Mouse (Mus musculus): ENCODE measurements around the gene Rabl2. TPM values are rescaled to one million over a fixed set of nuclear protein-coding genes. Genes with fewer than 3 reads are reported as not detected.

Gene Rabl2
- total RNA-seq (2014; fragmentation: Nextera tagmentation) (10.2 and 16.8 TPM in 2 replicates), total RNA-seq (2017) (11.1 and 18.9 TPM in 2 replicates)

DNA sequence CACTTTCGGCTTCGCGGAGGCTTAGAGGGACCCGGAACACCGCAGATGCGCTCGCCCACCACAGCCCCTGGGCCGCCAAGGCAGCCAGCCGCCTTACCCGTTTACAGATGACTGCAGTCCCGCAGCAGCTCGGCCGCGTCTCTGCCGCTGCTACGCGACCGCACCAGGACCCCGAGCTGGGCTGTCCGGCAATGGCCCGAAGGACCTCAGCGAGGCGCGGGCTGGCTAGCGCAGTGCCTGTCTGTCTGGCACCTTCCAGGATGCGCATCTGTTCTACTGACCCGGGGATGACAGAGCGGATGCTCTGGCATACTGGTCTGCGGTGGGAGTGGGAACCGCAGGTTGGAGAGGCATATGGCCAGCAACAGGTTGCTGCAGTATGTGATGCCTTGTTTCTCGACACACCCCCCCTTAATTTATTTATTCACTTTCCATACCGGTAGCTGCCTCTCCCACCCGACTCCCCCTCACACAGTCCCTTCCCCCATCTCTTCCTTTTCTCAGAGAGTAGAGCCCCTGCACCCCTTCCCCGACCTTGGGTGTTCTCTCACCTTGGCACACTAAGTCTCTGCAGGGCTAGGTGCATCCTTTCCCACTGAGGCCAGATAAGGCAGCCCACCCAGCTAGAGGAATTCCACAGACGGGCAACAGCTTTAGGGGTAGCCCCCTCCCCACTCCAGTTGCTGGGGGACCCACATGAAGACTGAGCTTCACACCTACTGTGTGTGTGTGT, at the start of gene Rabl2:
TSS of gene Rabl2 (minus strand) at position 201 of the 733 bp plus-strand sequence.
- ATAC-seq (replicated peaks; ENCODE audit: poor library complexity, severe bottlenecking): peak; percentile 97

DNA sequence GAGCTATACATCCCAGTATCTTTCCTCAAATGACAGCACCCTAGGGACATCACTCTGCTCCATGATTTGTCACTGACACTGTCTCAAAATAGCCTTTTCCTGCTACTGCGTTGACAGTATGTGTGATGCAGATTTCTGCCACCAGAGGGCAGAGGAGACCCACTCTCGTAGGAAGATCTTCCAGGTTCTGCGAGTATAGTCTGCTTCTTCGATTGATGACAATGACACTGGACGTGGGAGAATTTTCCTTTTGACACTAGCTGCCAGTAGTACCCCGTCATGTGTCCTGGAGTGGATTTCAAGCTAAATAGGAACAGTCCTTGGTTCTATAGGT, 31.9 kb upstream of the Rabl2 start:
- ATAC-seq (replicated peaks; ENCODE audit: poor library complexity, severe bottlenecking): peak; percentile 80

DNA sequence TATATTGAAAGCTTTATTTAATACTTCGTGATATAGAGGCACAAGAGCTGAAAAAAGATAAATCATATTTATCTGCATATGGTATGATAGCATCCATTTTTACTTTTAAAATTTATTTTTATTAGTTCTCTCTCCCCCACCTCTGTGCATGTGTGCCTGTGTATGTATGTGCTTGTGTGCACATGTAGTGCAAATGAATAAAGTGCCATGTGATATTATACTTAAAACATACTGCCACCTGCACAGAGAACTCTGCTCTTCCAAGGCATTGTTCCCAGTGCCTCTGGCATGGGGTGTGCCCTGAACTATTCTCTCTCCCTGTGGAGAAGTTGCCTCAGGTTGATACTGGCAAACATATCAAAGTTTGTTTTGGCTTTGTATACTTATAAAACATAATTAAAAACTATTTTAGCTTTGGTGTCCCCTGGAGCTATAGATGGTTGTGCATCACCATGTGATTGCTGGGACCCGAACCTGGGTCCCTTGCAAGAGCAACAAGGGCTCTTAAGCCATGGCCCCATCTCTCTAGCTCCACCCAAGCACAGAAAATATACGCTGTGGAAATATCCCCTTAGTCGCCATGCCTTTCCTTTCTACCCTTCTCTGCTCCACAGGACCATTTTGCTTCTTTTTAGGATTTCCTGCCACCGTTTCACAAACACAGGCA, 31.4 kb upstream of the Rabl2 start:
- ATAC-seq (replicated peaks; ENCODE audit: poor library complexity, severe bottlenecking): no peak; the same call in 1 of the 2 replicates

DNA sequence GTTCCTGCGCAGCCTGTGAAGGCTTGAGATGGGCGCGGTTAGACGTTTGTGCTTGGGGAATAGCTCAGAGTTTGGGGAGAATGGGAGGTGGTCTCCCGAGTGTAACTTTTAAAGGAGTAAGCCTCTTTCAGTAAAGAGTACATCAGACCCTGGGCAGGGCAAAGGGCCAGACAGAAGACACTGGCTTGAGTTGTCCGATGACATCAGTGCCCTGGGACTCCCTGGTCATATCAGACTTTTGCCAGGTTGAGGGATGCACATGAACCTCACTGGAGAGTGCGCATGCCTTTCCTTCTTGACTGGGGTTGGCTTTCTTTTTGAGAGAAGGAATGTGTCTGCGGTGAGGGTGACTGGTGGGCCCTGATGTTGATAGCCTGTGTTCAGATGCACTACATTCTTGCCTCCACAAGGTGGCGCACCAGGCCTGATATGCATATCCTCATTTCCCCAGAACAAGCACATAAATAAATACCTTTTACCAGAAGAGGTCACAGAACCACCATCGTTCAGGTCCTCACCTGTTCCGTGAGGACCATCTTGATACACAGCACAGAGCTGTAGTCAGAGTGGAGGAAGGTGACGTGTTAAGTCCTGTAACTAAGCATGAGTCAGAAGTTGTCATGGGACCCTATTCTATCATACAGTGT, 30.7 kb upstream of the Rabl2 start:
- peak; percentile 69 for ATAC-seq (replicated peaks; ENCODE audit: poor library complexity, severe bottlenecking)

GRCm38 (mm10) chr15:89607888-89608287, 16.2 kb upstream of the Rabl2 start:
- ATAC-seq (replicated peaks; ENCODE audit: poor library complexity, severe bottlenecking): peak; percentile 68

GRCm38 (mm10) chr15:89607480-89607879, 15.8 kb upstream of the Rabl2 start:
- peak; percentile 67 for ATAC-seq (replicated peaks; ENCODE audit: poor library complexity, severe bottlenecking)

DNA sequence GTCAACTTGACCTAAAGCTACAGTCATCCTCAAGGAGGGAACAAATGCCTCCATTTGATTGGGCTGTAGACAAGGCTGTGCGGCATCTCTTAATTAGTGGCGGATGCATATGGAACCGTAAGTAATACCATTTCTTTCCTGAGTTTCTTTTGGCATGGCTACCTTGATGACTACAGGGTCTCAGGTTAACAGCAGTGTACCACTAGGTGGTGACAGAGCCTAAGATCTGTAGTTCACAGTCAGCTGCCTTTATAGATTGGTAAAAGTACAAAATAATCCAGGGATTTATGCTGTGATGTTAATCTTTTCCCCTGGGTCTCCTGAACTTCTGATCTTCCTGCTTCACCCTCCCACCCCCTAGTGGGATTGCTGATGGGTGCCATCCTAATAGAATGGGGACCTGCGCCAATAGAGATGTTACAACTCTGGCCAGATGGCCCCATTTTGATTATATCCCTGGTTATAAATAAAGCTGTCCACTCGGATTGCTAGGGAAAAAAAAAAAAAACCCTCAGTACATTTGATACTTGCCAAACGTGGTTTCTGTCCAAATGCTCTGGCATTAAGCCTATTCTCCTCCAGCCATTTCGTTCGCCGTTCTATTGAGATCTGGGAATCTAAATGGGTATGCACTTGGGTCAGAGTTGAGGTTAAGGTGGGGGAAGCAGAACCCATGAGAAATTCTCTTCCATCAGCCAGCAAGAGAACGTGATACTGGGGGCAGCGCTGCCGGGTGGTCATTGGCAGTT, 14.3 kb upstream of the Rabl2 start:
- ATAC-seq (replicated peaks; ENCODE audit: poor library complexity, severe bottlenecking): peak; percentile 58

- ATAC-seq (replicated peaks; ENCODE audit: poor library complexity, severe bottlenecking): no peak
Observed at GRCm38 (mm10) chr15:89592548-89592947, 825 bp upstream of the Rabl2 start.

DNA sequence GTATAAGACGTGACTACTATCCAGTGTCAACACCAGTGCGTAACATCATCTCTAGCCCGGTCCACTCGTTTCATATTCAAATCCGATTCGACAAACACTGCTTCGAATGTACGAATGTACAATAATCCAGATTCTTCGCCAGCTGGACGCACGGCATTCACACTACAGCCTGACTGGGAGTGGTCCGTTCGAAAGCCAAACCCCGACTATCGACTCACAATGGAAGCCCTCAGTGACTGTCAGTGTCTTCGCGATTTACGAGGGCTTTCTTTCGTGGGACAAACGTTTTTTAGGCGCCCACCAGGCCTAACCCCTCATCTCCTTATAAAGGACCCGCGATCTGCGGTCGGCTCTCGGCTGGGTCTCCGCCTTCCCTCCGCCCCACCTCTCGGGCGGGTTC, 406 bp downstream of the Rabl2 start:
- ATAC-seq (replicated peaks; ENCODE audit: poor library complexity, severe bottlenecking): peak; percentile 1; the same call in 1 of the 2 replicates

- ATAC-seq (replicated peaks; ENCODE audit: poor library complexity, severe bottlenecking): no peak
Observed at GRCm38 (mm10) chr15:89589146-89589545, 2.6 kb downstream of the Rabl2 start.

GRCm38 (mm10) chr15:89585631-89586030, 6.1 kb downstream of the Rabl2 start:
- no peak for ATAC-seq (replicated peaks; ENCODE audit: poor library complexity, severe bottlenecking)

GRCm38 (mm10) chr15:89585101-89585500, 6.6 kb downstream of the Rabl2 start:
- ATAC-seq (replicated peaks; ENCODE audit: poor library complexity, severe bottlenecking): no peak

- ATAC-seq (replicated peaks; ENCODE audit: poor library complexity, severe bottlenecking): no peak
Observed at GRCm38 (mm10) chr15:89582494-89582893, 9.2 kb downstream of the Rabl2 start.

- no peak for ATAC-seq (replicated peaks; ENCODE audit: poor library complexity, severe bottlenecking)
Observed at GRCm38 (mm10) chr15:89572147-89572546, 19.6 kb downstream of the Rabl2 start.

DNA sequence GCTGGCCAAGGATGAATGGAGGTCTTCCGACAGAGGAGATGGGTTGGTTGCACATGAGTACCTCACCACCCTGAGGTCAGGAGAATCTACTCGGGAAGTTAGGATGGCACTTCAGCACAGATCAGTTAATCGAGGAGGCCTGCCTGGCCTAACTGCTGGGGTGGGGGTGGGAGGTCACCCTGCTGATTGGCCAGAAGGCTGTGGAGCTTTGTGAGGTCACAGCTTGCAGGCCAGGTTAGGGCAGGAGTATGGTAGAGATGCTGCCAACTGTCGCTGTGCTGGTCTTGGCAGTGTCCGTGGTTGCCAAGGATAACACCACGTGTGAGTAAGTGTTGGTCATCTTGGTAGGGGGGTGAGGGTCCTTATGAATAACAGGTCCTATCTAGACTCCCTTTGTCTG, 23.6 kb downstream of the Rabl2 start, which contains the start of gene Acr:
TSS of gene Acr (plus strand) at position 213 of the 400 bp plus-strand sequence.
- ATAC-seq (replicated peaks; ENCODE audit: poor library complexity, severe bottlenecking): no peak

DNA sequence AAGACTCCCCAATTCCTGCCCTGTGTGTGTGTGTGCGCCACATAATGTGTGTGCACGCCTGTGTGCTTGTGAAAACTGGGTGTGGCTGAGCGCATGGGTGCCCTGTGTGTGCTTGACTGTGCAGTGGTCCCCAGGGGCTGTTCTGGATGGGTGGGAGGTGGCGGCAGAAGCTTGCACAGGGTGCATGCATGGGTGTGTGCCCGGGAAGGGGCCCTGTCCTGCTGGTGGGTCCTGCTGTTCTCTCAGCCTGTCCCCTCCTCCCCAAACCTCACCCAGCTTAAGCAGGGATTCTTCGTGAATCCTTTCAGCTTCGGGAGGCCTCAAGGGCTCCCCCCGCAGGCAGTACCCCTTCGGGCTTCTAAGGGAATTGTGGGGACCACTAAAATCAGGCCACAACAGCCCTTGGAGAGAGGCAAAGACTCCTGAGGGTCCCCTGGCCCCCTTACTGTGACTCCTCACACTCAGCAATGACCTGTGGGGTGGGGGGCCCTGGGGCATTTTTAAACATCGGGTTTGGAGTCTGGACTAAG, 32.5 kb downstream of the Rabl2 start:
- ATAC-seq (replicated peaks; ENCODE audit: poor library complexity, severe bottlenecking): no peak

DNA sequence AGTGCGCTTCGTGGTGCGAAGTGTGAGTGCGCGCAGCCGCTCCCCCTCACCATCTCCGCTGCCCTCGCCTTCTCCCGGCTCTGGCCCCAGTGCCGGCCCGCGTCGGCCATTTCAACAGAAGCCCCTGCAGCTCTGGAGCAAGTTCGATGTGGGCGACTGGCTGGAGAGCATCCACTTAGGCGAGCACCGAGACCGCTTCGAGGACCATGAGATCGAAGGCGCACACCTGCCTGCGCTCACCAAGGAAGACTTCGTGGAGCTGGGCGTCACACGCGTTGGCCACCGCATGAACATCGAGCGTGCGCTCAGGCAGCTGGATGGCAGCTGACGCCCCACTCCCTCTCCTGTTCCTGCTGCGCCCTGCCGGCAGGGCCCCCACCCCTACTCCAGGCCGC, 33.7 kb downstream of the Rabl2 start:
- no peak for ATAC-seq (replicated peaks; ENCODE audit: poor library complexity, severe bottlenecking)

DNA sequence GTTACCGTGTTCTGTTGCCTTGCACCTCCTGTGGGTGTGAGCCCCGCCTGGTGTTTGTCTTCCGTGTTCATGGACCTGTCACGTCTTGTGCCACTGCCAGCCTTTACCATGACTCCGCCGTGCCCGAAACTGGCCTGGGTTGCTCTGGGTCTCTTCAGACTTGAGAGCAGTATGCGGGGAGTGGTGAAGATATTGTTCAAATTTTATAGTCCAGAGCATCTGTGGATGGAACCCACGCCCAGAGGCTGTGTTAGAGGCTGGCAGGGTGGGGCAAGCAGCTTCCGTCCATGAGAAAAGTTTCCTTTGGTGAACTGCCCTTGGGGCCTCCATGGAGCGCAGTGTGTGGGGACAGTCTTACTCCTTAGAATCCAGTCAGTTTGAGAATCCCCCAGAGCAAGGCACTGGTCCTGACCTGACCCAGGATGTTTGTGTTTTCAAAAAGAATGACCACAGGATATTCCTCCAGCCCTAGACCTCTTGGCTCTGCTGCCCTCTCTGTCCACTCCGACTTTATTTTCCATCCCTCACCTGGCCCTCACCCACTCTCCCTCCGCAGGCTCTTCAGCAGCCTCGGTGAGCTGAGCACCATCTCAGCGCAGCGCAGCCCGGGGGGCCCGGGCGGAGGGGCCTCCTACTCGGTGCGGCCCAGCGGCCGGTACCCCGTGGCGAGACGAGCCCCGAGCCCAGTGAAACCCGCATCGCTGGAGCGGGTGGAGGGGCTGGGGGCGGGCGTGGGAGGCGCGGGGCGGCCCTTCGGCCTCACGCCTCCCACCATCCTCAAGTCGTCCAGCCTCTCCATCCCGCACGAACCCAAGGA, 34.3 kb downstream of the Rabl2 start:
- no peak for ATAC-seq (replicated peaks; ENCODE audit: poor library complexity, severe bottlenecking)

DNA sequence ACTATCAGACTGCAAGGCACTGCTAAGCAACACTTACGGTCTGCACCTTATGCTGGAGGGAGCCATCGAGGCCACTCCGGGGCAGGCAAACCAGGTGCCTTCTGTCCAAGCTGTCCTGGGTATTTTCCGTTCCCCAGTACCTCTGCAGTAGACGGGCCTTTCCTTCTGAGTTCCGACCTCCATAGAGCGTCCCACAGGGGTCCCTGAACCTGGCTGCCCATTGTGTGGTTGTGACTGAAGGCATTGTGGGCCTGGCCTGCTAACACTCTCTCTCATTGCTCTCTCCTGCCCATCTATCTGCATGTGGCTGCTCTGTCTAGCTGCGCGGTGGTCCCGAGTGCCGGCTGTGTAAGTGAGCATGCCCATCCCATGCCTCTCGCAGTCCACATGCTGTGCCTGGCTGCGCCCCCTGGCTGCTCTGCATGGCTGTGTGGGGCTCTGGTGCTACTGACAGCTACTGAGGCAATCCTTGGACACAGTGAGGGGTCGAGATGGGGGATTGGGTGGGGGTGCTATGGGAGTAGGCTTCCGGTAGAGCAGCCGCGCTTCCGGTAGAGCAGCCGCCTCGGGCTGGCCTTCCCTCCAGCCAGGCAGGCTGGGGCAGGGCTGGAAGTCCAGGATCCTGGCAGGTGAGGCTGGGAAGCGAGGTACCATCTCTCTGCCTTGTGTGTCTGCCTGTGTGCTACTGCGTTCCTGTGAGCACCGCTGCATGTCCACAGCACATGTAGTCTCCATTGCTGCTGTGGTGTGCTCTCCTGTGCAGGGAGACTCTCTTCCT, 35.1 kb downstream of the Rabl2 start:
- no peak for ATAC-seq (replicated peaks; ENCODE audit: poor library complexity, severe bottlenecking)

Data from granulocyte monocyte progenitor cell, adult 5-6 weeks (primary cell).